ENCODE assay signal across 26 mouse cellular contexts in the genomic region with DNA sequence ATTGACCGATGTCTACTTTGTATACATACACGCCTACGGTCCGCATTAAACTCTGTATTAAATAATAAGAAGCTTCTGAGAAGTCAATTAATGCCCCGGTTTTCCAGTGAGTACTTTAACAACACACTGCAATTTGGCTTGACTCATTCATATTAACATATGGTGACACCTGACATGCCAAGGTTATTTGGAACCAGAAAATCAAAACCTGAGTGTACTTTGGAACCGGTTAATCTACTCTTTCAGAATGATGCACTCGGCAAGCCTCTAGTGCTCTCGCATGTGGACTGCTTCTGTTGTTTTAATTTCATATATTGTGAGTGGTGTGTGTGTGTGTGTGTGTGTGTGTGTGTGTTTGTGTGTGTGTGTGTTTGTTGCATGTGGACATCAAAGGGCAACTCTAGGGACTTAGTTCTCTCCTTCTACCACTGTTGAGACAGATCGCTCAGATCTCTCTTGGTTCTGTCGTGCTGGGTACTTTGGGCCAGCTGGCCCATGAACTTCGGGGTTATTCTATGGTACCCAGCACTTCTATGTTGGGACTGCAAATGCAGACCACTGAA. TPM values are rescaled to one million over a fixed set of nuclear protein-coding genes. Genes with fewer than 3 reads are reported as not detected.
A peak's percentile ranks its signal among the peaks of the same experiment; 100 is the strongest.
DNase-seq lines count a peak whose midpoint lies in the region; ATAC-seq and TF ChIP-seq lines count a peak whose summit lies in the region.
"Had no signal": no experiment of that assay in that cellular context is flagged by ENCODE, and none has a peak within 500 bp of the region (broad histone marks: within the 10 kb centered on the region; RNA-seq: fewer than 3 reads in every experiment).

No protein-coding gene starts in this region.

- no peak overlapping the region for H3K9ac ChIP-seq in limb, embryonic 15.5 days
- H3K9ac ChIP-seq in stomach, postnatal 0 days (ENCODE audit: low read length), result no peak overlapping the region
- H3K9ac ChIP-seq: forebrain, embryonic 15.5 days; heart, embryonic 12.5 days; kidney, embryonic 15.5 days; neural tube, embryonic 12.5 days had no signal

- 72% methylated on average over 11 of the region's 11 CpGs for WGBS in limb, embryonic 15.5 days
- 95% methylated on average over 11 of the region's 11 CpGs for WGBS in limb, embryonic 10.5 days
- WGBS in stomach, postnatal 0 days, result 60% methylated on average over 11 of the region's 11 CpGs

- peak overlapping the region; percentile 52; the same call in 1 of the 2 replicates for H3K27ac ChIP-seq in limb, embryonic 15.5 days
- no peak overlapping the region for H3K27ac ChIP-seq in limb, embryonic 10.5 days
- H3K27ac ChIP-seq in stomach, postnatal 0 days (replicated peaks), result peak overlapping the region; percentile 36
- H3K27ac ChIP-seq: forebrain, embryonic 15.5 days; kidney, embryonic 15.5 days; neural tube, embryonic 12.5 days had no signal

- H3K27me3 ChIP-seq in limb, embryonic 15.5 days, result no peaks in the 10 kb centered on the region
- no peaks in the 10 kb centered on the region for H3K27me3 ChIP-seq in limb, embryonic 10.5 days (ENCODE audit: low read depth, poor library complexity, severe bottlenecking)
- H3K27me3 ChIP-seq in stomach, postnatal 0 days (ENCODE audit: control insufficient read depth, insufficient read depth, low read length), result no peaks in the 10 kb centered on the region
- H3K27me3 ChIP-seq: forebrain, embryonic 15.5 days; heart, embryonic 12.5 days; kidney, embryonic 15.5 days; neural tube, embryonic 12.5 days had no signal

- ATAC-seq in limb, embryonic 15.5 days (ENCODE audit: insufficient number of reproducible peaks, low FRiP score, low TSS enrichment, low read depth), result no peak
- ATAC-seq in stomach, postnatal 0 days (ENCODE audit: low FRiP score, low TSS enrichment), result peak; percentile 75
- ATAC-seq: CD4-positive, CD25-positive, alpha-beta regulatory T cell, adult 4 months; forebrain, embryonic 15.5 days; hindbrain, embryonic 16.5 days had no signal

- TF ChIP-seq EP300 in stomach, postnatal 0 days (optimal IDR thresholded peaks at IDR 0.05), result peak; percentile 67

- H3K4me2 ChIP-seq in limb, embryonic 15.5 days, result no peak overlapping the region
- H3K4me2 ChIP-seq in stomach, postnatal 0 days (replicated peaks; ENCODE audit: low read depth), result no peak overlapping the region
- H3K4me2 ChIP-seq: forebrain, embryonic 15.5 days; heart, embryonic 12.5 days; kidney, embryonic 15.5 days; neural tube, embryonic 12.5 days had no signal

- no peaks in the 10 kb centered on the region for H3K4me1 ChIP-seq in limb, embryonic 15.5 days
- H3K4me1 ChIP-seq in limb, embryonic 10.5 days, result peaks cover 18% of the 10 kb centered on the region
- 0 out of 2 replicates have a peak, but pooled peaks cover 2% of the 10 kb centered on the region for H3K4me1 ChIP-seq in stomach, postnatal 0 days (replicated peaks; ENCODE audit: control insufficient read depth, insufficient read depth)
- H3K4me1 ChIP-seq: kidney, embryonic 15.5 days had no signal

- H3K9me3 ChIP-seq in limb, embryonic 15.5 days, result no peaks in the 10 kb centered on the region
- H3K9me3 ChIP-seq in limb, embryonic 10.5 days (replicated peaks), result no peaks in the 10 kb centered on the region
- no peaks in the 10 kb centered on the region for H3K9me3 ChIP-seq in stomach, postnatal 0 days (ENCODE audit: control insufficient read depth, low read length)
- H3K9me3 ChIP-seq: forebrain, embryonic 15.5 days; heart, embryonic 12.5 days; hindbrain, embryonic 10.5 days; kidney, embryonic 15.5 days; neural tube, embryonic 12.5 days had no signal

- no peak for TF ChIP-seq CTCF in stomach, postnatal 0 days (IDR thresholded peaks at IDR 0.05; ENCODE audit: low read depth)

- peak; percentile 48 for DNase-seq in cerebellum, adult 8-10 months
- no peak for DNase-seq in cerebellum, postnatal 4 days (ENCODE audit: low spot score in 2 of 2)
- no peak for DNase-seq in limb, embryonic 10.5 days (ENCODE audit: low spot score)
- DNase-seq in lung, postnatal 25 days (ENCODE audit: low spot score), result peak; percentile 52
- no peak for DNase-seq in lung, postnatal 4 days
- DNase-seq in stomach, postnatal 0 days (ENCODE audit: low spot score), result peak; percentile 31
- DNase-seq in adrenal gland, adult 18-20 months (ENCODE audit: low spot score in 2 of 2), result no peak
- DNase-seq: adrenal gland, postnatal 36 days; embryo, embryonic 11 days; heart, adult 18-20 months; heart, postnatal 10 days; kidney, adult 11 months; kidney, postnatal 4 days; liver; midbrain, embryonic 14.5 days; retina, postnatal 1 day; thymus, adult 2 months; thymus, postnatal 4 days had no signal

- H3K4me3 ChIP-seq in limb, embryonic 15.5 days, result no peak overlapping the region
- H3K4me3 ChIP-seq in limb, embryonic 10.5 days, result no peak overlapping the region
- no peak overlapping the region for H3K4me3 ChIP-seq in stomach, postnatal 0 days (ENCODE audit: low read depth, low read length)
- H3K4me3 ChIP-seq: forebrain, embryonic 15.5 days; heart, embryonic 12.5 days; hindbrain, embryonic 10.5 days; kidney, embryonic 15.5 days; neural tube, embryonic 12.5 days had no signal

- no peaks in the 10 kb centered on the region for H3K36me3 ChIP-seq in limb, embryonic 15.5 days
- no peaks in the 10 kb centered on the region for H3K36me3 ChIP-seq in limb, embryonic 10.5 days
- no peaks in the 10 kb centered on the region for H3K36me3 ChIP-seq in stomach, postnatal 0 days (ENCODE audit: control insufficient read depth, insufficient read depth, low read length)
- H3K36me3 ChIP-seq: forebrain, embryonic 15.5 days; heart, embryonic 12.5 days; hindbrain, embryonic 10.5 days; kidney, embryonic 15.5 days; neural tube, embryonic 12.5 days had no signal

RNA-seq across cellular contexts. Expression of a gene that starts 6.9 kb away (rescaled TPM):
- 41.6 and 47.3 TPM in 2 replicates for polyA plus RNA-seq in limb, embryonic 15.5 days (2015; fragmentation: Nextera tagmentation; extraction: Ambion mirVana)
- 31.4 and 38.2 TPM in 2 replicates for polyA plus RNA-seq in limb, embryonic 10.5 days (2016; fragmentation: Nextera tagmentation; extraction: Ambion mirVana)
- polyA plus RNA-seq in stomach, postnatal 0 days (2015; fragmentation: Nextera tagmentation; extraction: Ambion mirVana), result 18.0 and 23.9 TPM in 2 replicates
- total RNA-seq in adrenal gland, adult 18-20 months (2021), result 100 to 1,000 TPM; 108 to 138 TPM

Comparison
In these comparisons a context has a peak if more than half of its experiments do, and no peak if none do; other contexts are left out.
1. DNase-seq: peak in cerebellum, adult 8-10 months (single experiment), lung, postnatal 25 days (single experiment) and stomach, postnatal 0 days (single experiment); none in cerebellum, postnatal 4 days (0 of 2), limb, embryonic 10.5 days (single experiment), lung, postnatal 4 days (0 of 2) and adrenal gland, adult 18-20 months (0 of 2).